Mouse (Mus musculus) left cerebral cortex, adult 8-10 months (tissue): ENCODE data around the gene Ikbke. TPM values are rescaled to one million over a fixed set of nuclear protein-coding genes. Genes with fewer than 3 reads are reported as not detected.

Experiments
- DNase-seq, 2 experiments: peaks; one replicate each; pipeline ENCODE4 v3.0.0; 2022; ENCODE audit warnings: low spot score in 2 of 2
- total RNA-seq, 4 experiments: library from RNA; stranded (reverse); gene quantifications; 2 replicates each; pipeline ENCODE4 v1.2.4; 2022

Gene Ikbke
- total RNA-seq, 4 experiments from 2014 or later = 0.89 to 2.2 (median 1.6) TPM

- DNase-seq = no peak
Measured at GRCm38 (mm10) chr1:131242956-131243355, 36.5 kb downstream of the Ikbke start.

DNA sequence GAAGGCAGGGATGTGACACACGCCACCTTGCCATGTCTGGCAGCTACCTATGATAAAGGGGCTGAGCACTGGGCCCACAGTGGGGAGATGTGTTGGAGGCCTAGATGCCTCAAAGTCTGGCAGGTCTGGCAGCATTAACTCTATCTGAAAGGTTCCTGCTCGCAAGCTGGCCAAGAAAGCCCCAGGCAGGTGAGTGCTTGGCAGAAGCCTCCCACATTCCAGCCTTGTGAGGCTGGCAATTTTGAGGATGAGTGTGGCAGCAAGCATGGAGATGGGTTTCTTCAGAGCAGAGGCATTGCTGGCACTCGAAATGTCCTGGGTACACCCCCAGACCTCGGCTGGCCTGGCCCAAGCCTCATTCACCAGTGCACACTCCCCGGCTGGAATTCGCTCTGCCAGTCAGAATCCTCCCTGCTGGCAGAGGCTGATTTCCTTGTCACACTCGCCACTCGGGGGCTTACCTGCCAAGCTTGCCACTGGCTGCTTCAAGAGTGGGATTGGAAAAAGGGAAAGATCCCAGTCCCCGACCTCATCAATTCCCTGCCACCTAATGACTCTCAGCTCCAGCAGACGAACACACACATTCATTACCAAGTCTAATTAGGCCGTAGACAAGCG lies 39.7 kb downstream of the Ikbke start:
- no peak for DNase-seq

DNA sequence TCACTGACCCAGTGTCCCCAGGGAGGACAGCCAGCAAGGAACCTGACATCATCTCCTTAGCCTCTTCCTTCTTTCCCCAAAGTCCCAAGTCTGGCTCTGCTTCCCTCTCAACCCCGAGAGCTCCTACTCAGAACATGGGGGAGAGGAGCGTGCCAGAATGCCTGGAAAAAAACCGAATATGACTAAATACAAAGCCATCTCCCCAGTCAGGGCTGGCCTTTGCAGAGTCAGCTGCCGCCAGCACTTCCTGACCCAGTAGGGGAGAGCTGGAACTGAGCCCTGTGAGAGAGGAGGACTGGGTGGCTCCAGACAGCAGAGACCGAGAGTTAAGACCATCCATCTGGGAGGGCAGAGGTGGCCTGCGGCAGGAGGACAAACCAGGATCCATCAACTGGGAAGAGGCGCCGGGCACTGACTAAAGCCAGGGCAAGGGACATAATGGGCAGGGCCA lies 40.5 kb downstream of the Ikbke start:
- no peak for DNase-seq

DNA sequence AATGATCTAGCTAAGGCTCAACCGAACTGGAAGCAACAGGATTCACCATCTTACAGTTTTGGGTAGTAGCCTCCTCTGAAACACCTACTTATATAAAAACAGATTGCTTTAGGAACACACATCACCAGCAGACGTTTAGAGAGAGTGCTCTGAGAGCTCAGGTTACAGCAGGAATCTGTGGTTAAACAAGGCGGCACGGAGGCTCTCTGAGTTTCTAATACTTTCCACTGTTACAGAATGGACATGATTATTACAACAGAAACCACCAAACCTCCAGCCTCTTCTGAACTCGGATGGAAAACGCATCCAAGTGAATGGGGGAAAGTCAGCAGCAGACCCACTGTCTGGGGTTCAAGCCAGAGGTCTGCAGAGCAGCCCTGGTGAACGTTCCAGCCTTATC lies 43.3 kb downstream of the Ikbke start:
- DNase-seq = no peak

DNA sequence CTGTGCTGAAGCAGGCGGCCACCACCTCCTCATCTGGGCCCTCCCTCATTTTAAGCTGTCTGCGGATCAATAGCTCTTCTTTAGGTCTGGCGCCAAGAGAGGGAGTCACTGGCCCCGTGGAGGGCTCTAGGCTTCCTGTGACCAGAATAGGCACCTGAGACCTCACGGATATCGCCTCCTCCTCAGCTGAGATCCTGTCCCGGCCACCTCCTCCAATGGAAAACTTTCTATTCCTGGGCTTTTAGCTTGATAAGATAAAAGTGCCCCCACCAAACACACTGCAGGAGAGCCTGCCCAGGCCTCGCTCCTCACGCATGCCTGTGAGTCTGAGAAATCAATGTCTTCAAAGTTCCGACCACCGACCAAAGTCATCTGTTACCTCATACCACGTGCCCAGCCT lies 45.9 kb downstream of the Ikbke start:
- DNase-seq = no peak

- DNase-seq = no peak
Measured at GRCm38 (mm10) chr1:131228659-131229058, 50.7 kb downstream of the Ikbke start.

- DNase-seq = no peak
Measured at GRCm38 (mm10) chr1:131228225-131228624, 51.2 kb downstream of the Ikbke start.

DNA sequence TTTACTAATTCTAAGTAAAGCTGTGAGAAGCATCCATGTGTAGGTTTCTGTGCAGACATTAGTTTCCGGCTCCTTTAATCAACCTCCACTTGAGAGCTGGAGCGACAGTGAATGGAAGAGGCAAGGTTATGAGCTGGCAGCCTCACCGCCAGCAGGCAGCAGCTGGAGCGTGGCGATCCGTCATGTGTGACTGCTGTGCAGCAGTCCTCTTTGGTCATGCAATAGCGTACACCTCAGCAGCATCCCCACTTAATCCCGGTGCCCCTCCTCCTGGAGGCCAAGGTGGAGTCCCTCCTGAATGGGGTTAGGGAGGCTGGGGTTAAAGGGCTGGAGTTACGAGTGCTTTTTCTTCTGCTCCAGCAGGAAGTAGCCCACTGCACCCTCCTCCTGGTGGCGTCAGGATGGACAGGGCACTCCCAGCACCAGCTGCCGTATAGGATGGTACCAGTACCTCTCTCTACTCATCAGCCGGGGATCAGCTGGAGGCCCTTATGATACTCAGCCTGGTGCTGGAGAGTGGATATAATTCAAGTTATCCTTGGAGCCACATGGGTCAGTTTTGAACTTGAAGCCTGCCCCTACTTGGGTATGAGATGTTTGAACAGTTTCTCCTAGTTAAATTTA lies 54.4 kb downstream of the Ikbke start:
- DNase-seq = no peak

GRCm38 (mm10) chr1:131223345-131223744 lies 56.1 kb downstream of the Ikbke start:
- no peak for DNase-seq

GRCm38 (mm10) chr1:131221822-131222590 lies 57.4 kb downstream of the Ikbke start:
- no peak for DNase-seq

GRCm38 (mm10) chr1:131218933-131219332 lies 60.5 kb downstream of the Ikbke start:
- no peak for DNase-seq

GRCm38 (mm10) chr1:131213361-131213760 lies 66.0 kb downstream of the Ikbke start:
- DNase-seq = no peak

DNA sequence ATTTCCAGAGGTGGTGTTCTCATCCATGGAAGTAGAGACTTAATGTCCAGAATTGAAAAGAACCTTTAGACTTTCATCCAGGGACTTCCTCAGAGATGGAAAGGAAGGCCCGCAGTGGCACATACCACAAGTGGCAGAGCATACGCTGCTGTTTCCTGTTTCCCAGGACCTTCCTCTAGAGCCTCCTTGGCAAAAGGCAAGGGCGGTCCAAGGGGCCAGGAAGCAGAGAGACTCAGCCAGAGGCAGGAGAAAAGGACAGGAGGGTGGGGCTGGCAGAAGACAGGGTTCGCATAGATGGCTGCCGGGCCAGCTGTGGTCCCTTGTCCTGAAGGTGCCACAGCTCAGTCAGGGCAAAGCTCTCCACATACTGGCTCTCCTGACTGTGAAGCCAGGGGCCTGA lies 66.5 kb downstream of the Ikbke start:
- no peak for DNase-seq

DNA sequence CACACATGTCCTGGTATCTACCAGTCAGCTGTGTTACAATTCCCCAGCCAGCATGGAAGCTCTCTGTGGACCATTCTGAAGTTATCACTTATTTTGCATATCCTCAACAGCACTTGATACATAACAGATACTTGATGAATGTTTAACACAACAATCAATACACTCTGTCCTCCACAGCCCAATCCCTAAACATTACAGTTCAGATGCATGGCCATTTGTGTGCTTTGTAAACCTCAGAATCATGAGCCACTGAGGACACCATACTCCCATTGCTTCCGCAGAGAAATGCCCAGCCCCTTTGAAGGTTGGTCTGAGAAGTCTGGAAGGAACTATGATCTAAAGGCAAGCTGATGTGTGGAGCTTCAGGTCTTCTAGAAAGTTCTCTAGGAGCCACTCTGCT lies 67.8 kb downstream of the Ikbke start:
- DNase-seq = no peak

DNA sequence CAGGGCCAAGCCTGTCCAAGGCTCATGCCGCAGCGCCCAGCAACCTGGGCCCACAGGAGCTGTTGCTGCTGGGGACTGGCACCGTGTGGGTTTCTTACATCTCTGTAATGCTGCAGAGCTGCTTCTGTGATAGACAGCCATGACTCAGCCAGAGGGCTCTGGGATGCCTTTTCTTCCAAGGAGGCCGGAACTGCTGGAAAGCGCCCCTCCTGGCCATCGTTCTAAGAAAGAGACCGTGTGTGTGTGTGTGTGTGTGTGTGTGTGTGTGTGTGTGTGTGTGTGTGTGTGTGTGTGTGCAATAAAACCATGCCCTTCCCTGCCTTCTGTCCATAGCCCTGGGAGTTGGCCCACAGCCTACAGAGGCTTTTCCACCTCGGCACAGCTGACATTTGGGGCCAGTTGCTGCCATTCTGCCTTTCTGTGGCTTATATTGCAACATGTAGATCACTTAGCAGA lies 69.4 kb downstream of the Ikbke start:
- no peak for DNase-seq

DNA sequence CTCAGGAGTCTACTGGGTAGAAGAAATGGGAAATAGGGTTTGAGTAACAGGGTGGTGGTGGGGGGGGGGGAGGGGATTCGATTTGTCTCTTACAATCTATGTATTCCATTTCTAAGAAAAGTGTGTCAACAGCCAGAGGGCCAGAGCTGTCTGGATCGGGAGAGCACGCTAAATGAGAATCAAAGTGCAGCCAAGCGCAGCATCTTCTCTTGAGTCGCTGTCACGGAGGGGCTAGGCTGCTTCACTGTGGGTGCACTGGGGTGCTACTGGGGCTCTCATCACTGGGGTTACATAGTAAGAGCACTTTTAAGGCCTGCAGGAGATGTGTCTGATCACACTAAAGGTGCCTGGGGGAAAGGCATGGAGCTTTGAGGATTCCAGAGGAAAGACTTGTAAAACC lies 70.6 kb downstream of the Ikbke start:
- DNase-seq = no peak

DNA sequence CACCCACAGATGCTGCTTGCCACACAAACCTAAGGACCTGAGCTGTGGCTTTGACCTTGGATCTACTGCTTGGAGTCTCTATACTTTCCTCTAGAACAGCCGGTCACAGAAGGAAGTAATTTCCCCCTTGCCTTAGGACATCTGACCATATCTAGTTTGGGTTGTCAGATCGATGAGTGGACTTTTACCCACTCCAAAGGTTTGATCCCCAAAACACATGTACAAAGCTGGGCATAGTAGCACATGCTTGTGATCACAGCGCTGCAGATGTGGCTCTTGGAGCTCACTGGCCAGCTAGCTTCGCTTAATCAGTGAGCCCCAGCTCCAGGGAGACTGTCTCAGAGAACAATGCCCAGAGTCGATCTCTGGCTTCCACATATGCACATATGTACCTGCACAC lies 71.3 kb downstream of the Ikbke start:
- DNase-seq = no peak

DNA sequence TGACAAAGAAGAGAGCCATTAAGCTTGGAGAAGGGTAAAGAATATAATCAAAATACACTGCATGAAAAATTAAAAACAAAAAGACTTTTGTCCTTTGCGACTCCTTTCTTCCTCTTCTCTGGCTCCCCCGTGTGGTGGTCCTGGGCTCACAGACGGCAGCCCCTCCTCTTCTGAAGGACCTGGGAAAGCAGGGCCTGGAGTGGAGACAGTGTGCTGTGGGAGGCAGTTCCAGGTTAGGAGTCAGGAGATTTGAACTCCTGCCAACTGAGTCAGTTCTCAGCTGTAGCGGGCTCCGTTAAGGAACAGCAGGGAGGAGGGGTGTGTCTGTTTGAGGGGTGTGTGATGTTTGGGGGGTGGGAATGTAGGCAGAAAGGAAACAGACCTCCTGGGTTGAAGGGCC lies 71.9 kb downstream of the Ikbke start:
- DNase-seq = no peak

GRCm38 (mm10) chr1:131206342-131206741 lies 73.1 kb downstream of the Ikbke start:
- no peak for DNase-seq

GRCm38 (mm10) chr1:131204461-131204860 lies 74.9 kb downstream of the Ikbke start:
- no peak for DNase-seq
